Mouse (Mus musculus): Measurements from ENCODE around the gene Lamtor5.
A peak's percentile ranks its signal among the peaks of the same experiment; 100 is the strongest.

DNA sequence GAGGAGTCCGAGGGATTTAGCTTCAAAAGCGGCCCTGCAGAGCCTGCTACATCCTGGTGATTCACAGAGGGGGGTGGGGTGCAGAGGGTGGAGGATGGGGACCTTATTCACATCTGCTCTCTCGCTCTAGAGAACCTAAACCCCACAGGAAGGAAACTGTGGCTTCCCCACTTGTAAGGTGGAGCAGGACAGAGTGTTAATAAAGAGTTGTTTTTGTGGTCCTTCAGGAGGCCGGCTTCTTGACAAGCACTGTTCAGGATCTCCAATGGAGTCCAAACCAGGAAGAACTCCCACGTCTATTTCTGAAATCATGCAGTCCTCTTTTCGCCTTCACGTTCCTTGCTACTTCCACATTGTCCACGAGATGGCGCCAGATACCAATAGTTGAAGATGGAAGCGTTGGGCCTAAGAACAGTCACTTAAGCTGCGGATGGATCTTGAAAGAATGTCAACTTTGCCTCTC lies 45.3 kb upstream of the Lamtor5 start:
- TF ChIP-seq CTCF (IDR thresholded peaks at IDR 0.05; ENCODE audit: low read depth, low read length): peak; percentile 78
- no peak for TF ChIP-seq POLR2A (IDR thresholded peaks at IDR 0.05; ENCODE audit: extremely low read depth, insufficient read depth, low read length)

Measured in liver, adult 2 months (tissue).